Mouse (Mus musculus) lung, postnatal 25 days (tissue): ENCODE measurements around the gene Tctex1d1.

Experiments
- DNase-seq: peaks from one replicate; pipeline ENCODE4 v3.0.0; 2022; ENCODE audit warnings: low spot score

Tctex1d1 gene

GRCm38 (mm10) chr4:102988526-102988925 lies 10.1 kb downstream of the Tctex1d1 start:
- DNase-seq, result no peak

DNA sequence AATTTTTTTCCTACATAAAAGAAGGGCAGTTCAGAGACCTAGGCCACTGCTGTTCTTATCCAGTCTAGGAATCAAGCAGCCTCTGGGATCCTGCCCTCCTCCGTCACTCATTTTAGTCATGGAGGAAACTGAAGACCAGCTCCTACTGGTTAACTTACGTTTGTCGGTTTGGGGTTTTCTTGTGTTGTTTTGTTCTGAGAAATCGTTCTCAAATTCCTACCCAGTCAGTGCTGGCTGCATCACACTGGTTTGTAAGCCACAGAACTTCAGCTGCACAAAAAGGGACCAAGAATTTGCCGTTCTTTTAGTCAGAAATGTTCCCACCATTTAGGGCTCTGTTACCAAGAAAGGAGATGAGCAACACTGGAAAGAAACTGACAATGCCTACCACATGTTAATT lies 11.0 kb downstream of the Tctex1d1 start:
- DNase-seq, result no peak

GRCm38 (mm10) chr4:102990016-102990415 lies 11.6 kb downstream of the Tctex1d1 start:
- no peak for DNase-seq

DNA sequence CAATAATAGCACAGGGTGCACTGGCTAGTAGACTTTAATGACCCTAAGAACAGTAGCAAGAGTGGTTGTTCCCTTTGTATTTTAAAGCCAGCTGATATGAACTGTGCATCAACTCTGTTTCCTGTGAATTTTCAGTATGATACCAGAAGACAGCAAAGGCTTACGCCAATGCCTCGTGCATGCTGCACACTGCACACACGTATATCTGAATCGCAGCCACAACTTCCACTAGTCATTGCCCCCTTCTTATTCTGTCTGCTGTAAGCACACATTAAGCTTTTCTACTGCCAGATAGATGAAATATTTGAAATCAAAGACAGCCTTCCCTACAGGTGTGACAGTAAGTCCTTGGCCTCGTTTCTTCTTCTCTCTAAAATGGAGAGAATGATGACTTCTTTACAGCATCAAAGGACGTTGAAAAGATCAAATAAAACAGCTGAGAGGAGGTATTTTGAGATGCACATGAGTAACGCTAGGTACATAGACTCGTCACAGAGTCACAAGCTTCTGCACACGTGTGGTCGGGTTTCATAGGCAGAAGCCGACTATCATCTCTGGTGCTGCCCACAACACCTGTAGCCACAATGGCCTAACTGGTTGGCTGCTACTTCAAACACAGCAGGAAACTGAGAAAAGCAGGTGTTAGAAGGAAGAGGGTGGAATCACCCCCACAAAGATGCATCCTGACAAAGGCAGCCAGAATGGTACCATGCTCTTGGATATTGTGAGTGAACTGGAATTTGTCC lies 12.4 kb downstream of the Tctex1d1 start:
- DNase-seq, result no peak

DNA sequence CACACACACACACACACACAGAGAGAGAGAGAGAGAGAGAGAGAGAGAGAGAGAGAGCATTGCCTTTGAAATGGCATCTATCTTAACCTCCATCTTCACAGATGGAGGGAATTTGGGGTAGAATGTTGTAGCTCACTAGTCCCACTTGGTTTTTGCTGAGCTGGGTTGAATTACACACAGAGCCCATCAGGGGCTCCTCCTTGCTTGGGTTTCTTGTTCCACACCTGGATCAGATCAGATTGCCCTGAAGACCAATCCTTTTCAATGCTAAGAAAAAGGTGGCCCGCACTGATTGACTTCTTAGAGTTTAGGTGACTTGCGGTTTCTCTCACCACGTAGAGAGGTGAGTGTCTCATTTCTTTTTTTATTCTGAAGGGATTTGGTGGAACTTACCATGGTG lies 13.3 kb downstream of the Tctex1d1 start:
- no peak for DNase-seq

DNA sequence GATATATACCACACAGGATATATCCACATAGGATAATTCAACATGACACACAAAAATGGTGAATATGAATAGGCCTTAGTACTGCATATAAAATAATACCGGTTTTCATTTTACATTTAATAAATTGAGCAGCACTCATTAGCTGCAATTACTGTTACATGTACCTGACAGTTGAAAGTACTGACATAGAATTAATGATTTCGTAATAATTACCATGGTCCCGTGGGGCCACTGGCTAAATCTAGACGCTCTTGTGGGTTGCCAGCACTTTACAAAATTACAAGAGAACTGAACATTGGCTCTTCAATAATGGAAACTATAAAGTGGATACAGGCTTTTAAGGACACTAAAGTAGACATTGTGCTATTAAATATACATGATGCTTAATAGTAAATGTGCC lies 26.3 kb downstream of the Tctex1d1 start:
- no peak for DNase-seq

- no peak for DNase-seq
Observed at GRCm38 (mm10) chr4:103005190-103005945, 27.0 kb downstream of the Tctex1d1 start.

DNA sequence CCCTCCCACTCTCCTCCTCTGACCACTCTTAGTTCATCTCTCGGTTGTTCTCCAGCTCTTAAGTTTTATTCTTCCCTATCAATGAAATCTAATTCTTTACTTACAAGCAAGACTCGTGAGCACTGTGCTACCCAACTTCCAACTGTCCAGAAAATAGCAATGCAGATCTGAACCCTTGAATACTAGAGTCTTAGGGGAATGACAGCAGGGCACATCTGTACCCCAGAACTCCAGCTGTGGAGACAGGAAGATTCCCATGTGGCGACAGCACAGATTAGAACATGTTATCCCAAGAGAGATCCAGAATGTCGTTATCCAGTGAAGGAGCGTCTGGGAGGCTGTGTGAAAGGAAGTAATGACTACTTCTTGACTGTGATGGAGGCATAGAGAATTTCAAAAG lies 27.9 kb downstream of the Tctex1d1 start:
- DNase-seq, result no peak

- no peak for DNase-seq
Observed at GRCm38 (mm10) chr4:103006943-103007418, 28.6 kb downstream of the Tctex1d1 start.

DNA sequence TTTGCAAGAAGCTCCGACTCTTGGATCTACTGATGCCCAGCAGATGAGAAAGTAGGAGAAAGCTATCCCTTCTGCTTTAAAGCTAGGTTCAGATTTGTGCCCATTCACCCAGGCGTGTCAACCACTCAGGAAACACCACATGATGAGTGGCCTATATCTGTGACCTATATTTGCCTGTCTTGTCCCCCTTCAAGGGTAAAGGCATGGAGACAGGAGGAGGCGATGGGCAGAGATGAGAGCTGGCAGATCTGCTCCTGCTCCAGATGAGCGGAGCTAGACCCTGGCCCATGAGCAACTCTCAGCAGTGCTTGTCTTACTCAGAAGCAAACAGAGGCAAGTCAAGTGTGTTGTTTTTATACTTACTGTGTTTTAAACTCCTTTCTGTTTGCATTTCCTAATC lies 32.3 kb downstream of the Tctex1d1 start:
- no peak for DNase-seq

- DNase-seq, result no peak
Observed at GRCm38 (mm10) chr4:103011823-103012222, 33.4 kb downstream of the Tctex1d1 start.

- no peak for DNase-seq
Observed at GRCm38 (mm10) chr4:103013490-103013889, 35.1 kb downstream of the Tctex1d1 start.

DNA sequence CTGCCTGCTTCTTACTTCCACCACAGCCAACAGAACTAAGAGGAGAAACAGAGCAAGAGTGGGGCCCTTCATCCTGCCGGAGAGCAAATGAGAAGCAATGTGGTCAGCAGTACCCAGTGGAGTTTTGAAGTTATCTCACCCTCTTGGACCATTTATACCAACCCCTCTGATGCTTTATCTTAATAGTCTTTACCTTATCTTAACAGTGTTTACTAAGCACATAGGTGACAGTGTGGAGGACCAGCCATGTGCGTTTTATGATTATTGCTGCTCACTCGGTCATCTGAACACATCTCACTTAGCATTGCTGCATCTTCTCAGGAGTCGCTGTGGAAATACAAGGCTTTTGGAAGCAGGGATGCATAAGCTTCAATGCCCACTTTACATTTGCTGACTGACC lies 48.2 kb downstream of the Tctex1d1 start, which contains the start of gene Insl5:
Gene Insl5, minus strand, starts transcription at position 222 of the 400 bp plus-strand sequence.
- no peak for DNase-seq

DNA sequence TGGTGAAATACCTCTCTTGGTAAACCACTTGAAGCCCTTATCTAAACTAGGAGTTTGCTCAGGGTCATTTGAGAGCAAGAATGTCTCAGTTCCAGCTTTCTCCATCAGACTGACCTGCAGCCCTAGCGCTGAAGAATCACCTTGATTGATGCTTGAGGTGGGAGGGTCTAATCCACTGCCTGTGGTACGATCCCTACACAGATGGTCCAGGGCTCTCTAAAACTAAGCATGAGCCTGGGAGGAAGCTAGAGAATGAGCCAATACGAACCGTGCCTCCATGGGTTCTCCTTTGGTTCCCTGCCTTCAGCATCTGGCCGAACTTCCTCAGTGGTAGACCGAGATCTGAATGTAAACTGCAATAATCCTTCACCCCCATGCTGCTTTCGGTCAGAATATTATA lies 49.3 kb downstream of the Tctex1d1 start:
- no peak for DNase-seq

DNA sequence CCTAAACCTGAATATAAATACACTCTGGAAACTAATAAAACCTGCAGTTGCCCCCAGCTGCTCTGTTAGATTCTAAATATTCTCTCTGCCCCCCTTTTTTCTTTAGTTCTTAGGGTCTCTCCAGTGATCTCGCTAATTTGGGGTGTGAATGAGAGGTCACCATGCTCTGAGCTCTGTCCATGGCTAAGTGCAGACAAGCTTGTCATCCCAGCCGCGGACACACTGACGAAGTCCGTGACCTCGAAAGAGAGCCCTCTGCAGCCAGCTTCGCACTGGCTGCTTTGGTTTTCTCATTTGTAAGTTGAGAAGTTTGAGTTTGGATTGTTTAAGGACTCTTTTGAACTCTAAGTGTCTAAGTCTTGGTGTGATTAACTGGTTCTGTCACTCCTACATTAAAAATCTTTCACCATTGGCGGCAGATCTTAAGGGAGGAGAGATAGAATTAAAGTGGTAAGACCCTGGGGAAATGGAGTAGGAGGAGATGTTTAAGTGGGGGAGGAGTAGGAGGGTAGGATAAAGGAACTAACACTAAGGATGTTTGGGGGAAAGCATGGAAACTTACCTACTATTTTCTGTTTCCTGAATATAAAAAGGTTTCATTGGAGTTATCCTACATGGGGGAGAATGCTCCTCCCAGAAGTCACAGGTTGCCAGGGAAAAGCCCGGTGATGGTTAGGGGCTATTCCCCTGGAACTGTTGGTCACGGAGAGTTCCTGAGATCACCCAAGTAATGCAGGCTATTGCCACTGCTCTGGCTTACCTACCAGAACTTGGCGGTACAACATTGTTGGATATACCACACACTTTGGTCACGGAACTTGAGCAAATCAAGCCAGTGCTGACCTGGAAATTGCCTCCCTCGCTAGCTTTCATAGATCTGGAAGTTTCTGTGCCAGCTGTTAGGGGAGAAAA lies 50.0 kb downstream of the Tctex1d1 start:
- no peak for DNase-seq

GRCm38 (mm10) chr4:103039103-103039837 lies 60.9 kb downstream of the Tctex1d1 start:
- no peak for DNase-seq

GRCm38 (mm10) chr4:103039838-103040191 lies 61.4 kb downstream of the Tctex1d1 start:
- no peak for DNase-seq

DNA sequence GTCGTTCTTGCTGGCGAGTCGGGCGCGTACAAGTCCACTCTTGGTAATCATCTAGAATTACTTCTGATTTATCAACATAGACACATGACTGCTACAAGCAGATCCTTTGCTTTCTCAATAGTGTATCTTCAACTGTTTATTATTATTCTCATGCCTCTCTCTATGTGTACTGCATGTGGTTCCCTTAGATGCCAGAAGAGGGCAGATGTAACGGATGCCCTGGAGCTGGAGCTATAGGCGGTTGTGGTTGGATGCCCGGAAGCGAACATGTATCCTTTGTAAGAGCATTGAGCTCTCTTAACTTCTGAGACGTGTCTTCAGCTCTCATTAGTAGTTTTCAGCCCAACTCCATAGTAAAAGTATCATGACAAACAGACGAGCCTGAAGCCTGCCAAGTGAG lies 64.6 kb downstream of the Tctex1d1 start:
- no peak for DNase-seq

DNA sequence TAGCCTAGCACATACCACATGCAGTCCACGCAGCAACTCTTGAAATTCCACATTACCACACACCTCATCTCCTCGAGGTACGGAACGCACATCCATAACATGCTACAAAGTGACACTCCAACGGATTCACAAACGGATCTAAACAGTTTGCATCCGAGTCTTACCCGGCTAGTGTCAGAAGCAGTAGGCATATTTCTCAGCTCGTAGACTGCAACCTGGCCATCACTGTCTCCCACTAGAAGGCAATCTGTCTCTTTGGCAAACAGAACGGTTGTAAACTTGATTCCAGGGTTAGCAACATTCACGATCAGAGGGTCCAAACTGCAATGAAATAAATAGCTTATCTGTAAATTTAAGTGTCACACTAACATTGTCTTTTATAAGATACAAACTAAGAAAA lies 69.6 kb downstream of the Tctex1d1 start:
- DNase-seq, result no peak
